Mouse (Mus musculus): ENCODE measurements around the gene Srgap2.

DNA sequence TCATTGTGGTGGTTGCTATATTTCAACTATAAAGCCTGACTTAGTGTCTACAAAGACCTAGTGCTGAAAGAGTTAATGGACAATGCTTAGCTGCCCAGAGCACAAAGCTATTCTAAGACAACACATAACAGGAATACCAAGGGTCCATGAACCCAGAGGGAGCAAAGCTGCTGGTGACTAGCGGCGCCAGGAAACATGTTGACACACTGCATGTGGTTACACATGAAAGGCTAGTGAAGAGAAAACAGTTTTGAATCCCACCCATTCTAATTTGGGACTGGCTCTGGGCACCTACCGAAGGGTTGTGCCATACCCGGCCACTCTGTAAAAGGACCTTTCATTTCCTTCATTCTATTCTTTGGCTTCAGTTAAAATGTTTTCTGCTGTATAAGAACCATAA, 106.5 kb downstream of the Srgap2 start:
- no peak for TF ChIP-seq CTCF (IDR thresholded peaks at IDR 0.05; ENCODE audit: low read depth, low read length)
- no peak for TF ChIP-seq POLR2A (IDR thresholded peaks at IDR 0.05; ENCODE audit: insufficient read depth, low read length)

All from ES-Bruce4 (cell line).